Mouse (Mus musculus) kidney, postnatal 0 days (tissue): Measurements from ENCODE around the gene Sh3gl2. TPM values are rescaled to one million over a fixed set of nuclear protein-coding genes. Genes with fewer than 3 reads are reported as not detected.

Experiments
- ATAC-seq: fragments of 200-750 bp; cut with Nextera tagmentation; replicated peaks from 2 replicates; pipeline ENCODE4 v1.8.0; 2017; ENCODE audit warnings: low read depth, moderate number of reproducible peaks, moderate TSS enrichment, moderate library complexity; ENCODE audit not compliant: low FRiP score
- DNase-seq: peaks from one replicate; pipeline ENCODE4 v3.0.0-alpha.2; 2016; ENCODE audit warnings: low spot score
- H3K27ac ChIP-seq: fragments of 300-500 bp; sonication (generic); 2 replicates; pipeline ENCODE4 v1.5.1; 2014; ENCODE audit warnings: mild to moderate bottlenecking
- H3K27me3 ChIP-seq: fragments of 300-500 bp; sonication (generic); 2 replicates; pipeline ENCODE4 v1.6.1; 2014; ENCODE audit warnings: low read length, mixed read lengths; ENCODE audit not compliant: insufficient read depth
- H3K36me3 ChIP-seq: fragments of 300-500 bp; sonication (generic); 2 replicates; pipeline ENCODE4 v1.6.1; 2014; ENCODE audit warnings: low read length, mixed read lengths; ENCODE audit not compliant: insufficient read depth
- H3K4me1 ChIP-seq: fragments of 300-500 bp; sonication (generic); replicated peaks from 2 replicates; pipeline ENCODE4 v1.6.1; 2014; ENCODE audit warnings: antibody characterized with exemption, low read length, mixed read lengths; ENCODE audit not compliant: insufficient read depth
- H3K4me2 ChIP-seq: fragments of 300-500 bp; sonication (generic); 2 replicates; pipeline ENCODE4 v1.6.1; 2014; ENCODE audit warnings: mild to moderate bottlenecking, low read length, moderate library complexity, mixed read lengths
- H3K4me3 ChIP-seq: fragments of 300-500 bp; sonication (generic); replicated peaks from 2 replicates; pipeline ENCODE4 v1.5.1; 2014; ENCODE audit warnings: low read depth, low read length
- H3K9ac ChIP-seq: fragments of 300-500 bp; sonication (generic); 2 replicates; pipeline ENCODE4 v1.6.1; 2014; ENCODE audit warnings: low read depth, low read length
- H3K9me3 ChIP-seq: fragments of 300-500 bp; sonication (generic); replicated peaks from 2 replicates; pipeline ENCODE4 v1.6.1; 2016; ENCODE audit warnings: low read length, inconsistent platforms, mixed read lengths
- CTCF ChIP-seq: IDR thresholded peaks from 2 replicates; pipeline ENCODE4 v1.5.1; 2016; ENCODE audit warnings: antibody characterized with exemption, low read depth, mild to moderate bottlenecking, moderate library complexity
- WGBS: fragments of 180-500 bp; shearing (Covaris S2); extraction: QIAGEN DNeasy Blood & Tissue Kit; methylation state at CpG from one replicate; pipeline ENCODE4 v1.1.7; 2014; 5-methylcytosine and 5-hydroxymethylcytosine counted together
- polyA plus RNA-seq: library from polyadenylated mRNA; unstranded; fragments of >200 nt; fragmentation: Nextera tagmentation; extraction: Ambion mirVana; gene quantifications from 2 replicates; pipeline ENCODE4 v1.2.1, GENCODE M21; 2015

Gene Sh3gl2
- polyA plus RNA-seq, 1 experiment from 2014 or later = 22.1 TPM

DNA sequence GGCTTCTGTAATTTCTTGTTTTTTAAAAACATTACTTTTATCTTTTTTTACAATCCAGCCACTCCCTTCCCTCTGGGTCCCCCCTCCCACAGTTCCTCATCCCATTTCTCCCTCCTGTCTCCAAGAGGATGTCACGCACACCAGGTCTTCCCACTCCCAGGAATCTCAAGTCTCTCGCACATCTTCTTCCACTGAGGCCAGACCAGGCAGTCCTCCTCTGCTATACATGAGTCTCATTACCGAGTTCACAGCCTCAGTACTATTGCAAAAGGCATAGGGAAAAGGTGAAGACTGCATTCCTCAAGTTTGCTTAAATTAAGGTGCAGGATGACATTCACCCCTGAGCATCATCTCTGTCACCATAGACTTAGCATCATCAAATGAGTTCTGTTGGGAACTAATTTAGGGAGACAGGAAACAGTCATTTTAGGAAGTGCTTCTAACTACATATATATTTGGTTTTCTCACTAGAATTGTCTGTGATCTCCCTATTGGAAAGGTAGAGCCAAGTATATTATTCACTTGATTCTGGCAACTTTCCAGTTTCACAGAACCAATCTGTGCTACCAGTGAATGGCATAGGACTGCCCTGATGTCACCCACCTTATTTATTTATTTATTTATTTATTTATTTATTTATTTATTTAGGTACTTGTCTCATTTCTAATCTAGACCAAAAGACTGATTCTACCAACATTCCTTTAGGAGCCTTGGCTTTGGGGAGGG lies 1.9 kb downstream of the Sh3gl2 start:
- TF ChIP-seq CTCF = no peak
- whole genome bisulfite sequencing = 68% methylated on average over 3 of the region's 3 CpGs

DNA sequence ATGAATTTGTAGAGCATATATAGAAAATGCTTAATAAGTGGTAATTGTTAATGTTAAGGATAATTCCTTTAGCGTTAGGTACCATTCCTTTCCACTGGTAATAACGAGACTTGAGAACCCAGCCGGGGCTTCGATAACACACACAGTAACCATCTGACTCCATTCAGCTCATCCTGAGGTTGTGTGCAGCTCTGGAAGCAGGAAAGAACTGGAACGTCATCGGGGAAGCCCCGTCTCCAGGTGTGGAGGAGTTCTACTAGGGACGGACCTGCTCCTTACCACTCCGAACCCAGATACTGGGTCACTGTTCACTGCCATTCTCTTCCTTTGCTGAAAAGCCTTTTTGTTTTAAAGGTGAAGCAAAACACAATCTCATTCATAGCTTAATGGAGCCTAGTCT lies 2.6 kb downstream of the Sh3gl2 start:
- no peak for DNase-seq
- Histone ChIP-seq H3K27me3 (peaks cover 3% of the 10 kb centered on the region; the same call in 1 of the 2 replicates), H3K4me2 (no peak overlapping the region), H3K9ac (no peak overlapping the region), H3K36me3 (no peaks in the 10 kb centered on the region), H3K4me1 (no peaks in the 10 kb centered on the region), H3K4me3 (no peak overlapping the region), H3K9me3 (no peaks in the 10 kb centered on the region), H3K27ac (no peak overlapping the region)
- 92% methylated on average over 9 of the region's 9 CpGs for WGBS
- no peak for ATAC-seq
- no peak for TF ChIP-seq CTCF

More for the DNA sequence above, 1.9 kb downstream of the Sh3gl2 start:
- Histone ChIP-seq H3K4me1 (no peaks in the 10 kb centered on the region), H3K9ac (no peak overlapping the region), H3K9me3 (no peaks in the 10 kb centered on the region), H3K27me3 (peaks cover 3% of the 10 kb centered on the region; the same call in 1 of the 2 replicates), H3K4me3 (no peak overlapping the region), H3K36me3 (no peaks in the 10 kb centered on the region), H3K4me2 (no peak overlapping the region), H3K27ac (no peak overlapping the region)
- ATAC-seq = no peak
- no peak for DNase-seq

DNA sequence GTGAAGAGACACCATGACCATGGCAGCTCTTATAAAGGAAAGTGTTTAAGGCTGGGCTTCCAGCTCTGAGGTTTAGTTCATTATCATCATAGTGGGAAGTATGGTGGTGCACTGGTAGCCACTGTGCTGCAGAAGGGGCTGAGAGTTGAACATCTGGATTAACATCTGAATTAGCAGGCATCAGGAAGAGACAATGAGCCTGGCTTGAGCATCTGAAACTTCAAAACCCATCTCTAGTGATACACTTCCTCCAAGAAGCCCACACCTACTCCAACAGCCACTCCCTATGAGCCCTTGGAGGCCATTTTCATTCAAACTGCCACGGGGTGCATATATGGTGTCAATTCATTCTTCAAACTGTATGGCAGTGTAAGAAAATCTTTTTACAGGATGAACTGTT lies 3.6 kb downstream of the Sh3gl2 start:
- H3K36me3 ChIP-seq = no peaks in the 10 kb centered on the region
- H3K9me3 ChIP-seq = no peaks in the 10 kb centered on the region
- no peak overlapping the region for H3K27ac ChIP-seq
- 91% methylated on average over 1 of the region's 1 CpGs for WGBS
- no peaks in the 10 kb centered on the region for H3K4me1 ChIP-seq
- ATAC-seq (no peak), DNase-seq (no peak)
- H3K9ac ChIP-seq = no peak overlapping the region
- no peak overlapping the region for H3K4me2 ChIP-seq
- TF ChIP-seq CTCF = no peak
- H3K4me3 ChIP-seq = no peak overlapping the region
- H3K27me3 ChIP-seq = peaks cover 3% of the 10 kb centered on the region; the same call in 1 of the 2 replicates

DNA sequence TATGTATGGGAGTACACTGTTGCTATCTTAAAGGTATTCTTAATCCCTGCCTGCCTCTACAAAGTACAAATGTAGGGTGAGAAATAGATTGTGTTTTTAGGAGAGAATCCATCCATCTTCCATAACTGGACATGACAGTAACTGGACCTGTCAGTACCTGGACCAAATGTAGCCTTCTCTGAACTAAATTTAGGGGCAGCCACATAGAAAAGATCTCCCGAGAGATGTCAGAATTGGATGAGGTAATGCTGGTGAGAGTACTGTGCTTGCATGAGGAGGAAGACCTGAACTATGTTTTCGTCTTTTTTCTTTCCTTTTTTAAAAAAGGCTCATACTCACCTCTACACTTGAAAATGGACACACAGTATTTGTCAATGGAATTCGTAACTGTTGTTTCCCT lies 6.0 kb downstream of the Sh3gl2 start:
- H3K9ac ChIP-seq = no peak overlapping the region
- TF ChIP-seq CTCF = no peak
- WGBS = 79% methylated on average over 3 of the region's 3 CpGs
- no peak overlapping the region for H3K27ac ChIP-seq
- no peaks in the 10 kb centered on the region for H3K9me3 ChIP-seq
- ATAC-seq (no peak), DNase-seq (no peak)
- H3K27me3 ChIP-seq = no peaks in the 10 kb centered on the region
- H3K4me2 ChIP-seq = no peak overlapping the region
- H3K4me3 ChIP-seq = no peak overlapping the region
- H3K36me3 ChIP-seq = no peaks in the 10 kb centered on the region
- H3K4me1 ChIP-seq = no peaks in the 10 kb centered on the region

DNA sequence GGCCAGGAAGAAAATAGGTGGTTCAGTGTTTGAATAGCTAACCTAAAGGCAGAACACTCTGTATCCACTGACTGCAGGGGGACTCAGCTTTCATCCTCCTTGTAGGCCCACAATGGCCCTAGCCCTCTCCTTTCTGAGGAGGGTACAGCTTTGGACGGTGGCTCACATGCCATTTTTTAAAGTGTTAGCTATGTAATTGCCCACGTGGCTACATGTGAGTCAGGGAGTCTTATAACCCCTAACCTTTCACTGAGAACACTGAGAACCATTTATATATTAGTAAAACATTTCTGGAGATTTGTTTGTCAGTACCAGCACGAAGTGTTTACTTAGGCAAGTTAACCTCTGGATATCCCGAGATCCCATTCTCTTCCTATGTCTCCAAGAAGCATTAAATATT lies 12.1 kb downstream of the Sh3gl2 start:
- DNase-seq = no peak
- ATAC-seq = peak; percentile 69; the same call in 1 of the 2 replicates
- H3K9ac ChIP-seq = no peak overlapping the region
- no peak overlapping the region for H3K4me3 ChIP-seq
- WGBS = 63% methylated on average over 4 of the region's 4 CpGs
- H3K4me2 ChIP-seq = no peak overlapping the region
- no peak overlapping the region for H3K27ac ChIP-seq
- no peak for TF ChIP-seq CTCF
- no peaks in the 10 kb centered on the region for H3K36me3 ChIP-seq
- H3K4me1 ChIP-seq = no peaks in the 10 kb centered on the region
- H3K27me3 ChIP-seq = no peaks in the 10 kb centered on the region
- no peaks in the 10 kb centered on the region for H3K9me3 ChIP-seq

DNA sequence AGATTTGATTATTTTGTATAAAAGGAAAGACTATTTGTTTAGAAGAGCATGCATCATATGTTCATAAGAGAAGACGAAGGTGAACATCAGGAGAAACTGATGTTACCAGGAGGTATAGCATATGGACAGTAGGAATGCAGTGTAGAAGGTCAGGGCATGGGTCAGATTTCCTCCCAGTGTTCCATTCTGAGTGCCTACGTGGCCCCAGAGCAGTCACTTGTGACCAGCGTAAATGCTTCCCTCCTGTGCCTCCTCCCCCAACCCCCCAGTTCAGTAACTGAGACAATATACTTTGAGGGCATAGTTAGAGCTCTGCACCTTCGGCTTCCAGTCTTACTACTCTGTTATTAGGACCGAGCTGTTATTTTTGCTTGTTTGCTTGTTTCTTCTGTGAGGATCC lies 17.8 kb downstream of the Sh3gl2 start:
- WGBS = 35% methylated on average over 5 of the region's 5 CpGs
- ATAC-seq (no peak; the same call in 1 of the 2 replicates), DNase-seq (no peak)
- H3K27ac ChIP-seq = no peak overlapping the region
- no peaks in the 10 kb centered on the region for H3K4me1 ChIP-seq
- no peak for TF ChIP-seq CTCF
- H3K4me3 ChIP-seq = no peak overlapping the region
- no peaks in the 10 kb centered on the region for H3K9me3 ChIP-seq
- H3K9ac ChIP-seq = no peak overlapping the region
- H3K4me2 ChIP-seq = no peak overlapping the region
- H3K36me3 ChIP-seq = no peaks in the 10 kb centered on the region
- H3K27me3 ChIP-seq = no peaks in the 10 kb centered on the region
